Mouse (Mus musculus): ENCODE results near the gene Irs2.

Irs2 gene

GRCm38 (mm10) chr8:11008379-11008775 lies at the start of gene Irs2:
Irs2 (minus strand) TSS chr8:11008458.
- no peak for DNase-seq (ENCODE audit: low read depth)

GRCm38 (mm10) chr8:11056665-11057064 lies 48.4 kb upstream of the Irs2 start:
- no peak for DNase-seq (ENCODE audit: low read depth)

GRCm38 (mm10) chr8:11056175-11056563 lies 47.9 kb upstream of the Irs2 start:
- DNase-seq (ENCODE audit: low read depth) = no peak

GRCm38 (mm10) chr8:11055557-11056174 lies 47.4 kb upstream of the Irs2 start:
- no peak for DNase-seq (ENCODE audit: low read depth)

GRCm38 (mm10) chr8:11049835-11050234 lies 41.6 kb upstream of the Irs2 start:
- no peak for DNase-seq (ENCODE audit: low read depth)

GRCm38 (mm10) chr8:11047812-11048211 lies 39.6 kb upstream of the Irs2 start:
- DNase-seq (ENCODE audit: low read depth) = no peak

GRCm38 (mm10) chr8:11044660-11045059 lies 36.4 kb upstream of the Irs2 start:
- DNase-seq (ENCODE audit: low read depth) = no peak

GRCm38 (mm10) chr8:11043591-11043990 lies 35.3 kb upstream of the Irs2 start:
- no peak for DNase-seq (ENCODE audit: low read depth)

- DNase-seq (ENCODE audit: low read depth) = no peak
Observed at GRCm38 (mm10) chr8:11042872-11043587, 34.8 kb upstream of the Irs2 start.

- DNase-seq (ENCODE audit: low read depth) = no peak
Observed at GRCm38 (mm10) chr8:11040088-11040487, 31.8 kb upstream of the Irs2 start.

GRCm38 (mm10) chr8:11038788-11039187 lies 30.5 kb upstream of the Irs2 start:
- no peak for DNase-seq (ENCODE audit: low read depth)

GRCm38 (mm10) chr8:11038367-11038766 lies 30.1 kb upstream of the Irs2 start:
- DNase-seq (ENCODE audit: low read depth) = no peak

GRCm38 (mm10) chr8:11036790-11037189 lies 28.5 kb upstream of the Irs2 start:
- DNase-seq (ENCODE audit: low read depth) = no peak

- no peak for DNase-seq (ENCODE audit: low read depth)
Observed at GRCm38 (mm10) chr8:11035628-11036416, 27.6 kb upstream of the Irs2 start.

GRCm38 (mm10) chr8:11024871-11025270 lies 16.6 kb upstream of the Irs2 start:
- no peak for DNase-seq (ENCODE audit: low read depth)

GRCm38 (mm10) chr8:11020949-11021572 lies 12.8 kb upstream of the Irs2 start:
- DNase-seq (ENCODE audit: low read depth) = no peak

- DNase-seq (ENCODE audit: low read depth) = no peak
Observed at GRCm38 (mm10) chr8:11015622-11016021, 7.4 kb upstream of the Irs2 start.

- DNase-seq (ENCODE audit: low read depth) = no peak
Observed at GRCm38 (mm10) chr8:11013258-11013657, 5.0 kb upstream of the Irs2 start.

- no peak for DNase-seq (ENCODE audit: low read depth)
Observed at GRCm38 (mm10) chr8:11011787-11012485, 3.7 kb upstream of the Irs2 start.

- DNase-seq (ENCODE audit: low read depth) = no peak
Observed at GRCm38 (mm10) chr8:11010913-11011605, 2.8 kb upstream of the Irs2 start.

GRCm38 (mm10) chr8:11010398-11010797 lies 2.1 kb upstream of the Irs2 start:
- no peak for DNase-seq (ENCODE audit: low read depth)
